Mouse (Mus musculus): ENCODE measurements around the gene Mt2.

GRCm38 (mm10) chr8:94172809-94173732 lies 607 bp downstream of the Mt2 start:
- TF ChIP-seq MXI1 (IDR thresholded peaks at IDR 0.05; ENCODE audit: low read depth, low read length), result peak; percentile 20; the same call in 1 of the 2 replicates
- no peak for TF ChIP-seq ZKSCAN1 (IDR thresholded peaks at IDR 0.05; ENCODE audit: borderline replicate concordance, low read depth, low read length)
- TF ChIP-seq RAD21 (IDR thresholded peaks at IDR 0.05; ENCODE audit: low read depth, low read length), result no peak
- no peak; the same call in 1 of the 2 replicates for TF ChIP-seq POLR2A (IDR thresholded peaks at IDR 0.05; ENCODE audit: low read depth, low read length)
- no peak for TF ChIP-seq KAT2A (IDR thresholded peaks at IDR 0.05; ENCODE audit: insufficient replicate concordance, low read length)
